Mouse (Mus musculus): Measurements from ENCODE around the gene Rap1b. TPM values are rescaled to one million over a fixed set of nuclear protein-coding genes. Genes with fewer than 3 reads are reported as not detected.

The Rap1b gene
- total RNA-seq, 1 experiment, result 49.6 TPM

- Histone ChIP-seq H3K9ac (ENCODE audit: insufficient read depth, low read depth, low read length, poor library complexity, severe bottlenecking) (no peak overlapping the region), H3K36me3 (ENCODE audit: control insufficient read depth, insufficient read depth, low read length, poor library complexity, severe bottlenecking) (no peaks in the 10 kb centered on the region), H3K27ac (ENCODE audit: insufficient read depth, low read depth, low read length, poor library complexity, severe bottlenecking) (no peak overlapping the region), H3K4me3 (ENCODE audit: insufficient read depth in 1 of 2, low read depth in 1 of 2, low read length in 2 of 2, poor library complexity in 1 of 2, severe bottlenecking in 1 of 2) (0 out of 4 replicates have a peak overlapping the region, but pooled peaks of 1 of the 2 experiments have one; percentile 77), H3K4me1 (ENCODE audit: control insufficient read depth in 2 of 2, insufficient read depth in 2 of 2, low read length in 2 of 2, poor library complexity in 1 of 2) (peaks cover 4% of the 10 kb centered on the region in 2 experiments; a peak in 2 of 4 replicates), H3K9me3 (ENCODE audit: control insufficient read depth, insufficient read depth, low read depth, low read length) (no peaks in the 10 kb centered on the region)
- TF ChIP-seq HCFC1 (IDR thresholded peaks at IDR 0.05; ENCODE audit: borderline replicate concordance, insufficient read depth, low read length), result no peak
- TF ChIP-seq MAFK (IDR thresholded peaks at IDR 0.05; ENCODE audit: insufficient read depth, low read depth, low read length), result no peak
- no peak for TF ChIP-seq ZC3H11A (IDR thresholded peaks at IDR 0.05; ENCODE audit: borderline replicate concordance, low read depth, low read length)
- no peak for TF ChIP-seq CHD2 (IDR thresholded peaks at IDR 0.05; ENCODE audit: low read depth, low read length)
- TF ChIP-seq ZNF384 (IDR thresholded peaks at IDR 0.05; ENCODE audit: low read depth, low read length), result no peak
- DNase-seq (ENCODE audit: low read depth, low spot score), result no peak
- in situ Hi-C loops (cut with MboI; ENCODE audit: low sequenced_read_pairs in 2 of 2, unreplicated experiment in 2 of 2), result no loop called here
These were observed 2.1 kb downstream of the Rap1b start for GRCm38 (mm10) chr10:117843690-117844089.

GRCm38 (mm10) chr10:117841765-117842164 lies 4.1 kb downstream of the Rap1b start:
- Histone ChIP-seq H3K4me1 (ENCODE audit: control insufficient read depth in 2 of 2, insufficient read depth in 2 of 2, low read length in 2 of 2, poor library complexity in 1 of 2) (peaks cover 0 to 2% of the 10 kb centered on the region in 2 experiments; a peak in 1 of 4 replicates), H3K4me3 (ENCODE audit: insufficient read depth in 1 of 2, low read depth in 1 of 2, low read length in 2 of 2, poor library complexity in 1 of 2, severe bottlenecking in 1 of 2) (no peak overlapping the region), H3K36me3 (ENCODE audit: control insufficient read depth, insufficient read depth, low read length, poor library complexity, severe bottlenecking) (no peaks in the 10 kb centered on the region), H3K9ac (ENCODE audit: insufficient read depth, low read depth, low read length, poor library complexity, severe bottlenecking) (no peak overlapping the region), H3K9me3 (ENCODE audit: control insufficient read depth, insufficient read depth, low read depth, low read length) (no peaks in the 10 kb centered on the region), H3K27ac (ENCODE audit: insufficient read depth, low read depth, low read length, poor library complexity, severe bottlenecking) (no peak overlapping the region)
- DNase-seq (ENCODE audit: low read depth, low spot score), result no peak
- in situ Hi-C loops (cut with MboI; ENCODE audit: low sequenced_read_pairs in 2 of 2, unreplicated experiment in 2 of 2), result no loop called here
- TF ChIP-seq HCFC1 (IDR thresholded peaks at IDR 0.05; ENCODE audit: borderline replicate concordance, insufficient read depth, low read length), result no peak

- no peak overlapping the region for H3K4me3 ChIP-seq (ENCODE audit: insufficient read depth in 1 of 2, low read depth in 1 of 2, low read length in 2 of 2, poor library complexity in 1 of 2, severe bottlenecking in 1 of 2)
- H3K4me1 ChIP-seq (ENCODE audit: control insufficient read depth in 2 of 2, insufficient read depth in 2 of 2, low read length in 2 of 2, poor library complexity in 1 of 2), result peaks cover 0 to 2% of the 10 kb centered on the region in 2 experiments; a peak in 1 of 4 replicates
- in situ Hi-C loops (cut with MboI; ENCODE audit: low sequenced_read_pairs in 2 of 2, unreplicated experiment in 2 of 2), result no loop called here
- H3K36me3 ChIP-seq (ENCODE audit: control insufficient read depth, insufficient read depth, low read length, poor library complexity, severe bottlenecking), result no peaks in the 10 kb centered on the region
- no peaks in the 10 kb centered on the region for H3K9me3 ChIP-seq (ENCODE audit: control insufficient read depth, insufficient read depth, low read depth, low read length)
- H3K9ac ChIP-seq (ENCODE audit: insufficient read depth, low read depth, low read length, poor library complexity, severe bottlenecking), result no peak overlapping the region
- no peak overlapping the region for H3K27ac ChIP-seq (ENCODE audit: insufficient read depth, low read depth, low read length, poor library complexity, severe bottlenecking)
- no peak for TF ChIP-seq ZNF384 (IDR thresholded peaks at IDR 0.05; ENCODE audit: low read depth, low read length)
- no peak for TF ChIP-seq HCFC1 (IDR thresholded peaks at IDR 0.05; ENCODE audit: borderline replicate concordance, insufficient read depth, low read length)
- TF ChIP-seq MAFK (IDR thresholded peaks at IDR 0.05; ENCODE audit: insufficient read depth, low read depth, low read length), result no peak
- TF ChIP-seq CHD2 (IDR thresholded peaks at IDR 0.05; ENCODE audit: low read depth, low read length), result no peak
- TF ChIP-seq ZC3H11A (IDR thresholded peaks at IDR 0.05; ENCODE audit: borderline replicate concordance, low read depth, low read length), result no peak
- DNase-seq (ENCODE audit: low read depth, low spot score), result no peak
These were observed 5.3 kb downstream of the Rap1b start for GRCm38 (mm10) chr10:117840431-117840995.

GRCm38 (mm10) chr10:117839737-117840136 lies 6.1 kb downstream of the Rap1b start:
- Histone ChIP-seq H3K4me3 (ENCODE audit: insufficient read depth in 1 of 2, low read depth in 1 of 2, low read length in 2 of 2, poor library complexity in 1 of 2, severe bottlenecking in 1 of 2) (no peak overlapping the region), H3K27ac (ENCODE audit: insufficient read depth, low read depth, low read length, poor library complexity, severe bottlenecking) (no peak overlapping the region), H3K9ac (ENCODE audit: insufficient read depth, low read depth, low read length, poor library complexity, severe bottlenecking) (no peak overlapping the region), H3K9me3 (ENCODE audit: control insufficient read depth, insufficient read depth, low read depth, low read length) (no peaks in the 10 kb centered on the region), H3K36me3 (ENCODE audit: control insufficient read depth, insufficient read depth, low read length, poor library complexity, severe bottlenecking) (no peaks in the 10 kb centered on the region), H3K4me1 (ENCODE audit: control insufficient read depth in 2 of 2, insufficient read depth in 2 of 2, low read length in 2 of 2, poor library complexity in 1 of 2) (peaks cover 0 to 4% of the 10 kb centered on the region in 2 experiments; a peak in 1 of 4 replicates)
- in situ Hi-C loops (cut with MboI; ENCODE audit: low sequenced_read_pairs in 2 of 2, unreplicated experiment in 2 of 2), result no loop called here
- TF ChIP-seq MAFK (IDR thresholded peaks at IDR 0.05; ENCODE audit: insufficient read depth, low read depth, low read length) (no peak), ZNF384 (IDR thresholded peaks at IDR 0.05; ENCODE audit: low read depth, low read length) (no peak), CHD2 (IDR thresholded peaks at IDR 0.05; ENCODE audit: low read depth, low read length) (no peak), ZC3H11A (IDR thresholded peaks at IDR 0.05; ENCODE audit: borderline replicate concordance, low read depth, low read length) (no peak), HCFC1 (IDR thresholded peaks at IDR 0.05; ENCODE audit: borderline replicate concordance, insufficient read depth, low read length) (no peak)
- no peak for DNase-seq (ENCODE audit: low read depth, low spot score)

- no peak for DNase-seq (ENCODE audit: low read depth, low spot score)
- Histone ChIP-seq H3K9me3 (ENCODE audit: control insufficient read depth, insufficient read depth, low read depth, low read length) (no peaks in the 10 kb centered on the region), H3K27ac (ENCODE audit: insufficient read depth, low read depth, low read length, poor library complexity, severe bottlenecking) (no peak overlapping the region), H3K36me3 (ENCODE audit: control insufficient read depth, insufficient read depth, low read length, poor library complexity, severe bottlenecking) (no peaks in the 10 kb centered on the region; the same call in 1 of the 2 replicates), H3K4me3 (ENCODE audit: insufficient read depth in 1 of 2, low read depth in 1 of 2, low read length in 2 of 2, poor library complexity in 1 of 2, severe bottlenecking in 1 of 2) (no peak overlapping the region), H3K4me1 (ENCODE audit: control insufficient read depth in 2 of 2, insufficient read depth in 2 of 2, low read length in 2 of 2, poor library complexity in 1 of 2) (peaks cover 0 to 4% of the 10 kb centered on the region in 2 experiments; a peak in 1 of 4 replicates), H3K9ac (ENCODE audit: insufficient read depth, low read depth, low read length, poor library complexity, severe bottlenecking) (no peak overlapping the region)
- in situ Hi-C loops (cut with MboI; ENCODE audit: low sequenced_read_pairs in 2 of 2, unreplicated experiment in 2 of 2), result no loop called here
- TF ChIP-seq ZC3H11A (IDR thresholded peaks at IDR 0.05; ENCODE audit: borderline replicate concordance, low read depth, low read length) (peak; percentile 59), MAFK (IDR thresholded peaks at IDR 0.05; ENCODE audit: insufficient read depth, low read depth, low read length) (no peak)
These were observed 6.9 kb downstream of the Rap1b start for GRCm38 (mm10) chr10:117838924-117839323.
